Mouse (Mus musculus): ENCODE data around the gene Filip1l. TPM values are rescaled to one million over a fixed set of nuclear protein-coding genes. Genes with fewer than 3 reads are reported as not detected.
"Not testable (repeated sequence)": the region's sequence is repeated elsewhere in the genome, so short reads cannot be mapped to it uniquely, and the experiment has no call there.

The Filip1l gene
- polyA plus RNA-seq, 1 experiment from 2014 or later = 2.2 TPM

DNA sequence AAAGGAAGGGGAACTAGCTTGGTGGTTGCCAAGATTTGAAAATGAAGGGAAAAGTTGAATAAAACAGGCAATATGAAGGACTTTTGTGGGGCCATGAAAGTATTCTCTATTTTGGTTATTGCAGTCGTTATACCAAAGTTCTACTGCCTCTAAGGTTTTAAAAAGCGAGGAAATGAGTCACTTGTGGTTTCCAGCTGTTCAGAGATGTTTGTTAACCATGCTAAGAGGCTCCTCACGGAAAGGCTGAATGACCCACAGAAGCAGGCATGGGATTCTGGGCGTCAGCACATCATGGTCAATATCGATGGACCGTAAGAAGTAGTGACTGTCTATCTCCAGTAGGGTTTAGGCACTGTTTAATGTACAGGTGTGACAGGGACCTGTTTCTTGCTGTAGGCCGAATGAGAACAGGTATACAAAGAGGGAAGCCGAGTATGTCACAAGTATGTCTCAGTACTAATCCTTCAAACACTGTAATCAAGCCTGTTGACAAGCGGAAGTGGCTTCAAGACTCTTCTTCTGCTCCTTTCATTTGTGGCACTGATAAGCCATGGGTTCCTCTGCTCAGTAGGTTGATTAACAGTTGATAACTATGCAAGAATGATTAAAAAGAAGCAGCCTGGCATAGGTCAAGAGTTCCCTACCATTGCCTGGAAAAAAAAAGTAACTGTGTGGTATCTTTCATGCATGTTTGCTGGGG is 25.9 kb downstream of the Filip1l start:
- Histone ChIP-seq H3K9ac (ENCODE audit: low read depth, low read length) (no peak overlapping the region), H3K27ac (ENCODE audit: low read length) (no peak overlapping the region), H3K27me3 (ENCODE audit: control insufficient read depth, insufficient read depth, low read depth, low read length) (no peaks in the 10 kb centered on the region), H3K36me3 (ENCODE audit: control insufficient read depth, insufficient read depth, low read length) (no peaks in the 10 kb centered on the region), H3K4me3 (ENCODE audit: low read depth, low read length) (no peak overlapping the region), H3K4me2 (ENCODE audit: low read length) (no peak overlapping the region), H3K4me1 (ENCODE audit: control insufficient read depth, insufficient read depth, low read length) (no peaks in the 10 kb centered on the region), H3K9me3 (replicated peaks; ENCODE audit: control insufficient read depth, low read length, poor library complexity, severe bottlenecking) (no peaks in the 10 kb centered on the region)
- no peak for ATAC-seq
- 88% methylated on average over 9 of the region's 9 CpGs for WGBS

DNA sequence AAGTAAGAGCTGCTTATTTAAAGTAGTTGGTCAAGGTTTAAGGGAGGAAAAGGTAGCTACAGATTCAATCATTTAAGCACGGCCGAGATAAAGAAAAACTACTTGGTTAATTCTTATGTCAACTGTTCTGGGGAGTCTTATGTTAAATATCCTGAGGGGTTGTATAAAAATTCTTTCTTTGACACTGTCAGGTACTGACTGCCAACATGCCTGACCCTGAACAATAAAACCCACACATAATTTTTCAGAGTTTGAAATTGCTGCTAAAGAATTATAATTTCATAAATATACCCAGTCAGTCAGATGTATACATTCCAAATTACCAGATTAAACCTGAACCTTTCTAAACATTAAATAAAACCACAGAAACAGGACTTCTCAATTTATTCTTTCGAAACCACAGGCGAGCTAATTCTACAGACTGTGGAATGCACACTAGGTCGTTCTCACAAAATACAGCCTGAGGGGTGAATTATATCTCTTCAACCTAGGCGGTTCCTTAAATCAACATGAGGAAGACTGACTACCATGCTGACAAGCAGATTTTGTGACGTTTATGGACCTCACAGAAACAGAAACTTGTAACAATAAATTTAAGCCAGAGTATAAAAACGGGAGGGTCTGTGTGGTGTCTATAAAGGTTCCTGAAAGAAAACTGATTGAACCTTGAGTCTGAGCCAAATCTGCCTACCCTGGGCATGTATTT is 30.5 kb downstream of the Filip1l start:
- H3K4me2 ChIP-seq (ENCODE audit: low read length) = no peak overlapping the region
- no peak overlapping the region for H3K27ac ChIP-seq (ENCODE audit: low read length)
- no peaks in the 10 kb centered on the region for H3K9me3 ChIP-seq (replicated peaks; ENCODE audit: control insufficient read depth, low read length, poor library complexity, severe bottlenecking)
- no peak for ATAC-seq
- 81% methylated on average over 8 of the region's 8 CpGs for WGBS
- no peaks in the 10 kb centered on the region for H3K27me3 ChIP-seq (ENCODE audit: control insufficient read depth, insufficient read depth, low read depth, low read length)
- H3K36me3 ChIP-seq (ENCODE audit: control insufficient read depth, insufficient read depth, low read length) = no peaks in the 10 kb centered on the region
- H3K9ac ChIP-seq (ENCODE audit: low read depth, low read length) = no peak overlapping the region
- H3K4me1 ChIP-seq (ENCODE audit: control insufficient read depth, insufficient read depth, low read length) = no peaks in the 10 kb centered on the region
- no peak overlapping the region for H3K4me3 ChIP-seq (ENCODE audit: low read depth, low read length)

DNA sequence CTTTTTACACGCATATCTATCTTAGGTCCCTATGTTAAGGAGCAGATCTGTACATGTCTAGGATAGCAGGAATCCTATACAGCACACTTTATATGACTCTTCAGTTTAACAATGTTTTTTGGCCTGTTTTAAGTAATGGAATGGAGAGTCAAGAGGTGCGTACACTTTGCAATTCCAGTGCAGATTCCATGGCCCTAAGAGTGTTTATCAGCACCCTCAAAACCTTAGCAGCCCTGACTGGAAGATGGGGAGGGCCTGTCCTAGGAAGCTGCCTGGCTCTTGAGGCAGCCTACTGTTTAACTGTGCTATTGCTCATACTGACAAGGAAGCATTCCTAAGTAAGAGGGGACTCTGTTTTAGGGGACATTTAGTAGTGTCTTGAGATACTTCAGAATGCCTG is 31.4 kb downstream of the Filip1l start:
- ATAC-seq = no peak
- Histone ChIP-seq H3K27ac (ENCODE audit: low read length) (no peak overlapping the region), H3K9me3 (replicated peaks; ENCODE audit: control insufficient read depth, low read length, poor library complexity, severe bottlenecking) (no peaks in the 10 kb centered on the region), H3K4me3 (ENCODE audit: low read depth, low read length) (no peak overlapping the region), H3K36me3 (ENCODE audit: control insufficient read depth, insufficient read depth, low read length) (no peaks in the 10 kb centered on the region), H3K4me2 (ENCODE audit: low read length) (no peak overlapping the region), H3K27me3 (ENCODE audit: control insufficient read depth, insufficient read depth, low read depth, low read length) (no peaks in the 10 kb centered on the region), H3K9ac (ENCODE audit: low read depth, low read length) (no peak overlapping the region), H3K4me1 (ENCODE audit: control insufficient read depth, insufficient read depth, low read length) (no peaks in the 10 kb centered on the region)
- 97% methylated on average over 2 of the region's 2 CpGs for WGBS

DNA sequence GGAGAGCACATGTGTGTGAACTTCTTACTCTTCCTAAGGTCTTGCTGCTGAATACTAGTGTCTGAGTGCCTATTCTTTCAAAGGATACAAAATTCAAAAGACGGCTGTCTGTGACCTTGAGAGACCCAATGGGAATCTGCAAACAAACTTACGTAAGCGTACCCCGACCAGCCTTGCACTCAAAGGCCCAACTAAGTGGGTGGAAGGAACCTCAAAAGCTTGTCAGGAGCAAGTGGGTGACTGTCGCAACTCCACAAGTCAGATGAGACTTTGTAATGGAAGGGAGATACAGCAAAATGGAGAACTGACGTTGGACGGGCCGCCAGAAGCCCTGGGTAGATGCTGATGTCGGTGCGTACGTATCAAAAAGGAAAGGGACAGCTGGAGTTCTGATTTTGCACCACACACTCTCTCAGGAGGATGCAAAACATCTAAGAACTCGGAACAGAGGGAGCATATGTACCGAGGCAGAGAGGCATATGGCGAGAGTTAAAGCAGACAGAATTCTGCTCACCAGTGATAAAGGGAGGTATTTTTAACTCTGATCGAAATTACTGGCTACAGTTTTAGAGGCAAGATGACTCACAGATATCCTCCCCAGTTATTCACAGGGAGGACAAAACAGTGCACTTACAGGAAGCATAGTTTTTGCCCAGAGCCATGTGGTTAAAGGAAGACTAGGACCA is 36.8 kb downstream of the Filip1l start:
- Histone ChIP-seq H3K4me1 (ENCODE audit: control insufficient read depth, insufficient read depth, low read length) (no peaks in the 10 kb centered on the region), H3K9ac (ENCODE audit: low read depth, low read length) (no peak overlapping the region), H3K9me3 (replicated peaks; ENCODE audit: control insufficient read depth, low read length, poor library complexity, severe bottlenecking) (no peaks in the 10 kb centered on the region), H3K4me2 (ENCODE audit: low read length) (no peak overlapping the region), H3K4me3 (ENCODE audit: low read depth, low read length) (no peak overlapping the region), H3K36me3 (ENCODE audit: control insufficient read depth, insufficient read depth, low read length) (no peaks in the 10 kb centered on the region), H3K27me3 (ENCODE audit: control insufficient read depth, insufficient read depth, low read depth, low read length) (no peaks in the 10 kb centered on the region), H3K27ac (ENCODE audit: low read length) (no peak overlapping the region)
- 92% methylated on average over 15 of the region's 15 CpGs for WGBS
- ATAC-seq = no peak

DNA sequence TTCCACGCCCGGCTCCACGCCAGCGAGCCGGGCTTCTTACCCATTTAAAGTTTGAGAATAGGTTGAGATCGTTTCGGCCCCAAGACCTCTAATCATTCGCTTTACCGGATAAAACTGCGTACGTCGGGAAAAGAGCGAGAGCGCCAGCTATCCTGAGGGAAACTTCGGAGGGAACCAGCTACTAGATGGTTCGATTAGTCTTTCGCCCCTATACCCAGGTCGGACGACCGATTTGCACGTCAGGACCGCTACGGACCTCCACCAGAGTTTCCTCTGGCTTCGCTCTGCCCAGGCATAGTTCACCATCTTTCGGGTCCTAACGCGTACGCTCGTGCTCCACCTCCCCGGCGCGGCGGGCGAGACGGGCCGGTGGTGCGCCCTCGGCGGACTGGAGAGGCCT is 38.3 kb downstream of the Filip1l start:
- not testable (repeated sequence) for H3K36me3 ChIP-seq (ENCODE audit: control insufficient read depth, insufficient read depth, low read length); H3K27me3 ChIP-seq (ENCODE audit: control insufficient read depth, insufficient read depth, low read depth, low read length); H3K4me3 ChIP-seq (ENCODE audit: low read depth, low read length); H3K4me1 ChIP-seq (ENCODE audit: control insufficient read depth, insufficient read depth, low read length); H3K9me3 ChIP-seq (replicated peaks; ENCODE audit: control insufficient read depth, low read length, poor library complexity, severe bottlenecking); ATAC-seq; H3K9ac ChIP-seq (ENCODE audit: low read depth, low read length); H3K27ac ChIP-seq (ENCODE audit: low read length); H3K4me2 ChIP-seq (ENCODE audit: low read length)
- WGBS = 38% methylated on average over 25 of the region's 39 CpGs

DNA sequence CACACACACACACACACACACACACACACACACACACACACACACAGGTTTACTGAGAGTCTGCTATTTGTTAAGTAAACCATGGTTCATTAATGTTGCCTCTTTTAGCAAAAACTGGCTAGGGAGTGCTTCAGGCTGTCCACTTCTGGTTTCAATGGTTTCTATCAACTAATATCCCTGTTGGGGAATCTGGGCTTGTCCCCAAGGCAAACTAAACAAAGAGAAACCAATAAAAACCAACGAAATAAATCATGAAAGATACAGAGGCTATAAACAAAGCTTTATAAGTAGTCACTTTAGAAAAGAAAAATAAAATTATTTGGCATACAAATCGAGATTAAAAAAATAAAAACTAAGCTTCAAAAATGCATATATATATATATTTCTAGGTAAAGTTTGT is 39.6 kb downstream of the Filip1l start:
- no peaks in the 10 kb centered on the region for H3K4me1 ChIP-seq (ENCODE audit: control insufficient read depth, insufficient read depth, low read length)
- H3K9me3 ChIP-seq (replicated peaks; ENCODE audit: control insufficient read depth, low read length, poor library complexity, severe bottlenecking) = no peaks in the 10 kb centered on the region
- no peaks in the 10 kb centered on the region for H3K36me3 ChIP-seq (ENCODE audit: control insufficient read depth, insufficient read depth, low read length)
- H3K4me2 ChIP-seq (ENCODE audit: low read length) = no peak overlapping the region
- 72% methylated on average over 2 of the region's 2 CpGs for WGBS
- no peak overlapping the region for H3K27ac ChIP-seq (ENCODE audit: low read length)
- ATAC-seq = no peak
- no peaks in the 10 kb centered on the region for H3K27me3 ChIP-seq (ENCODE audit: control insufficient read depth, insufficient read depth, low read depth, low read length)
- H3K4me3 ChIP-seq (ENCODE audit: low read depth, low read length) = no peak overlapping the region
- H3K9ac ChIP-seq (ENCODE audit: low read depth, low read length) = no peak overlapping the region

DNA sequence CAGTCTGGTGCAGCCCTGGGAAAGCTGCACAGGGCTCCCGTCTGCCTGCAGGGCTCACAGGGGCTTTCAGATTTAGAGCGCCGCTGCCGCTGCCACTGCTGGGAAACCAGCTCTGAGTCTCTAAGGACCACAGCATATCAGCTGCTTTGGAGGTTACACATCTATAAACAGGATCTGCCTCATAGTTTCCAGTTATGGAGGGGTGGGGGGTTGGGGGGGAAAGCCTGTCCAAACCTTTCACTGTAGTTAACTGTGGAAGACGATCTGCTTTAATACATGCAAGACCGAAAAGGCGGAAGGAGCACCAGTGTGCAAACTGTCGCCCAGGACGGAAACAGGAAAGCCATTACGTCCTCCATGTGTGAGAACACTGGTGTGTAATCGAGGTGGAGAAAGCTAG is 40.3 kb downstream of the Filip1l start:
- Histone ChIP-seq H3K4me3 (ENCODE audit: low read depth, low read length) (no peak overlapping the region), H3K27me3 (ENCODE audit: control insufficient read depth, insufficient read depth, low read depth, low read length) (no peaks in the 10 kb centered on the region), H3K4me1 (ENCODE audit: control insufficient read depth, insufficient read depth, low read length) (no peaks in the 10 kb centered on the region), H3K9me3 (replicated peaks; ENCODE audit: control insufficient read depth, low read length, poor library complexity, severe bottlenecking) (no peaks in the 10 kb centered on the region), H3K27ac (ENCODE audit: low read length) (no peak overlapping the region), H3K9ac (ENCODE audit: low read depth, low read length) (no peak overlapping the region), H3K36me3 (ENCODE audit: control insufficient read depth, insufficient read depth, low read length) (no peaks in the 10 kb centered on the region), H3K4me2 (ENCODE audit: low read length) (no peak overlapping the region)
- ATAC-seq = no peak
- WGBS = 66% methylated on average over 11 of the region's 11 CpGs

DNA sequence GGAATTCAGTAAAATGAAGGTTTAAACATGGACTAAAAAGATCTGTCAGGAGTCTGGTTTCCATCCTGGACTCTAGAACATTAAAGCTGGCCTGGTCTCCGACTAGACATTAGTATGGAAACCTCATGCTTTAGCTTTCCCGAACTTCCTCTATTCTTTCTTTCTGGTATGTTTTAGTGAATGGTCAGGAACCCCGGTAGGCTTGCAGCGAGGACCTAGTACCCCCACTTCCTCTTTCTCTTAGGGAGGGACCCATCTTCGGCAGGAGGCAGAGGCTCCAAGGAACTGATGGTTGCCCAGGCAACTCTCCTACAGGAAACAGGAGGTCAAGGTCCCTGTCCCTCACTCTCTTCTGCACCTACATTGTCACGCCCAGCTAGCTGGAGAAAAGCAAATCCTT is 43.4 kb downstream of the Filip1l start:
- no peaks in the 10 kb centered on the region for H3K27me3 ChIP-seq (ENCODE audit: control insufficient read depth, insufficient read depth, low read depth, low read length)
- no peak overlapping the region for H3K4me2 ChIP-seq (ENCODE audit: low read length)
- no peaks in the 10 kb centered on the region for H3K4me1 ChIP-seq (ENCODE audit: control insufficient read depth, insufficient read depth, low read length)
- H3K36me3 ChIP-seq (ENCODE audit: control insufficient read depth, insufficient read depth, low read length) = no peaks in the 10 kb centered on the region
- H3K9me3 ChIP-seq (replicated peaks; ENCODE audit: control insufficient read depth, low read length, poor library complexity, severe bottlenecking) = no peaks in the 10 kb centered on the region
- 78% methylated on average over 6 of the region's 6 CpGs for WGBS
- no peak for ATAC-seq
- no peak overlapping the region for H3K4me3 ChIP-seq (ENCODE audit: low read depth, low read length)
- H3K9ac ChIP-seq (ENCODE audit: low read depth, low read length) = no peak overlapping the region
- H3K27ac ChIP-seq (ENCODE audit: low read length) = no peak overlapping the region

DNA sequence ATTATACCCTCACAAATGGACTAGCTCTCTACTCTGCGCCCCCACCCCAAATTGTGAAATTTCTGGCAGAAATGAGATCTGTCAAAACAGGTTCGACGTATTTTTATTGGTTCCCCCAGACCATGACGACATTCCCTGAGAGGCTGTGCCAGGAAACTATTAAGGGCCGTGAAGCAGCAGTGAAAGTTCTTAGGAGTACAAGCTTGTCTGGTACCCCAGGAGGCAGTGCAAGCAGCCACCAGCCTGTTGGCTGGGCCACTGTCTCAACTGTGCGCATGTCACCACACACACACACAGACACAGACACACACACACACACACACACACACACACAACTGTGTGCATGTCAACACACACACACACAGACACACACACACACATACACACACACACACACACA is 45.0 kb downstream of the Filip1l start:
- Histone ChIP-seq H3K27ac (ENCODE audit: low read length) (no peak overlapping the region), H3K4me2 (ENCODE audit: low read length) (no peak overlapping the region), H3K9ac (ENCODE audit: low read depth, low read length) (no peak overlapping the region), H3K4me1 (ENCODE audit: control insufficient read depth, insufficient read depth, low read length) (no peaks in the 10 kb centered on the region), H3K9me3 (replicated peaks; ENCODE audit: control insufficient read depth, low read length, poor library complexity, severe bottlenecking) (no peaks in the 10 kb centered on the region), H3K27me3 (ENCODE audit: control insufficient read depth, insufficient read depth, low read depth, low read length) (no peaks in the 10 kb centered on the region), H3K36me3 (ENCODE audit: control insufficient read depth, insufficient read depth, low read length) (no peaks in the 10 kb centered on the region), H3K4me3 (ENCODE audit: low read depth, low read length) (no peak overlapping the region)
- ATAC-seq = no peak
- 83% methylated on average over 6 of the region's 6 CpGs for WGBS
